Mouse (Mus musculus) lung, postnatal 0 days (tissue): ENCODE results near the gene Polr1d.

ENCODE experiments used
- CTCF ChIP-seq: IDR thresholded peaks from 2 replicates; pipeline ENCODE4 v1.5.1; 2016; ENCODE audit warnings: antibody characterized with exemption, mild to moderate bottlenecking
- EP300 ChIP-seq: IDR thresholded peaks from 2 replicates; pipeline ENCODE4 v1.6.1; 2016; ENCODE audit warnings: antibody characterized with exemption, mild to moderate bottlenecking, control low read depth

GRCm38 (mm10) chr5:147031281-147031680 lies 45.6 kb upstream of the Polr1d start:
- TF ChIP-seq CTCF: no peak
- TF ChIP-seq EP300: no peak
